Mouse (Mus musculus): ENCODE measurements around the gene Crabp2.
"Not testable (repeated sequence)": the region's sequence is repeated elsewhere in the genome, so short reads cannot be mapped to it uniquely, and the experiment has no call there.

- not testable (repeated sequence) for TF ChIP-seq CTCF, POLR2A (IDR thresholded peaks at IDR 0.05; ENCODE audit: insufficient read depth, low read depth, low read length)
Observed at GRCm38 (mm10) chr3:87901959-87902358, 46.5 kb upstream of the Crabp2 start.

All from olfactory bulb, adult 2 months (tissue).